In the genomic region with DNA sequence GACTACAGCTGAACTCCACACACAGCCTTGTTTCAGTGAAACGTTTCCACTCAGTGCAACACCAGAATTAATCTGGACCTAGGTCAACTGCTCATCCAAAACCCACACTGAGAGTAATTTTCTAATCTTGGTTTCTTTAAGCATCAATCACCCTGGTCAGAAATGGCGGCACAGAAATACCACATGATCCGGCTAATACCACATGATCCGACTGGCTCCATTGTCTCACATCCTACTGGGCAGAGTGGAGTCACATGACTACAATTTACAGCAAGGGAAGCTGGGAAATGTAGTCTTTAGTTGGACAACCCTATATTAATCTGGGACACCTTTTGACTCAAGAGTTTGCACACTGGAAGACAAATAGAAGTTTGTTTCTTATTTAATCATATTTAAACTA, we compare ENCODE assay signal across 12 mouse cellular contexts.
DNase-seq lines count a peak whose midpoint lies in the region; ATAC-seq lines count a peak whose summit lies in the region.
"Had no signal": no experiment of that assay in that cellular context is flagged by ENCODE, and none has a peak within 500 bp of the region (broad histone marks: within the 10 kb centered on the region; RNA-seq: fewer than 3 reads in every experiment).

No protein-coding gene starts in this region.

- WGBS in hindbrain, embryonic 11.5 days: 86% methylated on average over 4 of the region's 4 CpGs
- 80% methylated on average over 4 of the region's 4 CpGs for WGBS in hindbrain, embryonic 10.5 days
- 75% methylated on average over 4 of the region's 4 CpGs for WGBS in hindbrain, embryonic 15.5 days
- WGBS in neural tube, embryonic 12.5 days: 79% methylated on average over 4 of the region's 4 CpGs

- no peaks in the 10 kb centered on the region for H3K36me3 ChIP-seq in hindbrain, embryonic 11.5 days (ENCODE audit: control insufficient read depth, insufficient read depth, low read length)
- no peaks in the 10 kb centered on the region for H3K36me3 ChIP-seq in hindbrain, embryonic 10.5 days
- H3K36me3 ChIP-seq in hindbrain, embryonic 15.5 days: no peaks in the 10 kb centered on the region
- no peaks in the 10 kb centered on the region for H3K36me3 ChIP-seq in neural tube, embryonic 12.5 days

- no peak overlapping the region for H3K27ac ChIP-seq in hindbrain, embryonic 11.5 days (ENCODE audit: low read depth, low read length)
- no peak overlapping the region for H3K27ac ChIP-seq in hindbrain, embryonic 10.5 days
- no peak overlapping the region for H3K27ac ChIP-seq in hindbrain, embryonic 15.5 days (replicated peaks)
- H3K27ac ChIP-seq in neural tube, embryonic 12.5 days: no peak overlapping the region
- H3K27ac ChIP-seq: heart, adult 2 months had no signal

- no peak overlapping the region for H3K9ac ChIP-seq in hindbrain, embryonic 11.5 days (ENCODE audit: low read depth, low read length)
- H3K9ac ChIP-seq in hindbrain, embryonic 15.5 days: no peak overlapping the region
- H3K9ac ChIP-seq in neural tube, embryonic 12.5 days: no peak overlapping the region

- no peaks in the 10 kb centered on the region for H3K27me3 ChIP-seq in hindbrain, embryonic 11.5 days (ENCODE audit: control insufficient read depth, insufficient read depth, low read length)
- H3K27me3 ChIP-seq in hindbrain, embryonic 10.5 days (ENCODE audit: insufficient read depth, poor library complexity, severe bottlenecking): 0 out of 2 replicates have a peak, but pooled peaks cover 6% of the 10 kb centered on the region
- no peaks in the 10 kb centered on the region for H3K27me3 ChIP-seq in hindbrain, embryonic 15.5 days
- H3K27me3 ChIP-seq in neural tube, embryonic 12.5 days (replicated peaks): no peaks in the 10 kb centered on the region

- H3K4me1 ChIP-seq in hindbrain, embryonic 11.5 days (replicated peaks; ENCODE audit: control insufficient read depth, insufficient read depth, low read length): no peaks in the 10 kb centered on the region
- 0 out of 2 replicates have a peak, but pooled peaks cover 3% of the 10 kb centered on the region for H3K4me1 ChIP-seq in hindbrain, embryonic 10.5 days (replicated peaks)
- no peaks in the 10 kb centered on the region for H3K4me1 ChIP-seq in hindbrain, embryonic 15.5 days (replicated peaks)
- no peaks in the 10 kb centered on the region for H3K4me1 ChIP-seq in neural tube, embryonic 12.5 days
- H3K4me1 ChIP-seq: megakaryocyte, embryonic 14.5 days had no signal

- no peak overlapping the region for H3K4me2 ChIP-seq in hindbrain, embryonic 11.5 days (replicated peaks; ENCODE audit: low read depth, low read length)
- H3K4me2 ChIP-seq in hindbrain, embryonic 15.5 days: no peak overlapping the region
- no peak overlapping the region for H3K4me2 ChIP-seq in neural tube, embryonic 12.5 days (replicated peaks)

- H3K9me3 ChIP-seq in hindbrain, embryonic 11.5 days (ENCODE audit: control insufficient read depth, low read length): no peaks in the 10 kb centered on the region
- no peaks in the 10 kb centered on the region for H3K9me3 ChIP-seq in hindbrain, embryonic 10.5 days
- no peaks in the 10 kb centered on the region for H3K9me3 ChIP-seq in hindbrain, embryonic 15.5 days
- no peaks in the 10 kb centered on the region for H3K9me3 ChIP-seq in neural tube, embryonic 12.5 days

- peak; percentile 20 for DNase-seq in hindbrain, embryonic 11.5 days (ENCODE audit: low spot score)
- DNase-seq in hindbrain, embryonic 10.5 days (ENCODE audit: low spot score): no peak
- DNase-seq in NIH3T3 (ENCODE audit: low read depth): peak; percentile 34
- no peak for DNase-seq in adrenal gland, postnatal 36 days
- DNase-seq in heart, adult 9 months (ENCODE audit: low spot score in 2 of 2): no peak
- no peak for DNase-seq in cerebellum, adult 11-12 months
- DNase-seq: kidney, postnatal 25 days; lung, adult 2 months had no signal

- no peak for ATAC-seq in hindbrain, embryonic 11.5 days (ENCODE audit: low FRiP score)
- peak; percentile 81; the same call in 1 of the 2 replicates for ATAC-seq in hindbrain, embryonic 15.5 days (ENCODE audit: low FRiP score, low read depth)
- 0 out of 2 replicates have a peak, but pooled peaks have one; percentile 61 for ATAC-seq in neural tube, embryonic 12.5 days (ENCODE audit: low FRiP score, low read depth)

- no peak overlapping the region for H3K4me3 ChIP-seq in hindbrain, embryonic 11.5 days (ENCODE audit: low read depth, low read length)
- no peak overlapping the region for H3K4me3 ChIP-seq in hindbrain, embryonic 10.5 days
- no peak overlapping the region for H3K4me3 ChIP-seq in hindbrain, embryonic 15.5 days
- no peak overlapping the region for H3K4me3 ChIP-seq in neural tube, embryonic 12.5 days
- H3K4me3 ChIP-seq: heart, adult 2 months; megakaryocyte, embryonic 14.5 days had no signal

Comparison
In these comparisons a context has a peak if more than half of its experiments do, and no peak if none do; other contexts are left out.
1. DNase-seq: peak in hindbrain, embryonic 11.5 days (single experiment) and NIH3T3 (single experiment); none in hindbrain, embryonic 10.5 days (single experiment), adrenal gland, postnatal 36 days (0 of 2), heart, adult 9 months (0 of 2) and cerebellum, adult 11-12 months (single experiment).